Mouse (Mus musculus): Measurements from ENCODE around the gene Zbtb12.
"Not testable (repeated sequence)": the region's sequence is repeated elsewhere in the genome, so short reads cannot be mapped to it uniquely, and the experiment has no call there.

Gene Zbtb12

DNA sequence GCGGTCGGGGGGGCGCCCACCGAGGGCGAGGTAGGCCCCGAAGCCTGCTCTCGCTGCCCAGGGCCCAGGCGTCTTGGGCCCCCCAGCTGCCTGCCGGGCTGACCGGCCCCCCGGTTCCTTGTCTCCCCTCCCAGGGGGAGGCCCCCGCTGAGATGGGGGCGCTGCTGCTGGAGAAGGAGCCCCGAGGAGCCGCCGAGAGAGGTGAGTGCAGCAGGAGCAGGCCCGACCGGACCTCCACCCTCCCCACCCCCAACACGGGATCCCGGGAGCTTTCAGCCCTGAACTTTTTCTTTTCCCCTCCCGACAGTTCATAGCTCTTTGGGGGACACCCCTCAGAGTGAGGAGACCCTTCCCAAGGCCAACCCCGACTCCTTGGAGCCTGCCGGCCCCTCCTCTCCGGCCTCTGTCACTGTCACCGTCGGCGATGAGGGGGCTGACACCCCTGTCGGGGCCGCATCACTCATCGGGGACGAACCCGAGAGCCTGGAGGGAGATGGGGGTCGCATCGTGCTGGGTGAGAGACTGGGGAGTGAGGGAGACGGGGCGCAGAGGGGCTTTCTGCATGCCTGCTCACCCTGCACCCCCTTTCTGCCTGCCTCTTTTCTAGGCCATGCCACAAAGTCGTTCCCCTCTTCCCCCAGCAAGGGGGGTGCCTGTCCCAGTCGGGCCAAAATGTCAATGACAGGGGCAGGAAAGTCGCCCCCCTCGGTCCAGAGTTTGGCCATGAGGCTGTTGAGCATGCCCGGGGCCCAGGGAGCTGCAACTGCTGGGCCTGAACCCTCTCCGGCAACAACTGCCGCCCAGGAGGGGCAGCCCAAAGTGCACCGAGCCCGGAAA is 20.0 kb downstream of the Zbtb12 start:
- in situ Hi-C loops (cut with MboI, MseI) = no loop called here

DNA sequence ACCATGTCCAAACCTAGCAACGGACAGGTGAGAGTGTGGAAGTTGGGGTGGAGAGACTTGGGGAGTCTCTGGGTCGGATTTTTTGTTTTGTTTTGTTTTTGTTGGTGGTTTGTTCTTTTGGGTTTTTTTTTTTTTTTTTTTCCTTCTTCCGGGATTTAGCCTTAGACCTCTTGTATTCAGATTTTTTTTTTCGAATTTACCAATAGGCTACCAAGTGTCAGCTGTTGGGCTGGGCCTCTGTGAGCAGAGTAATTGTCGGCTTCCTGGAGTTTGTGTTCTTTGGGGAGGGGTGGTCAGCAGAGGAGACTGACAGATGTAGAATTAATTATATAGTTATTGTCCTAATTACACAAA is 20.6 kb downstream of the Zbtb12 start:
- in situ Hi-C loops (cut with MboI, MseI) = no loop called here

DNA sequence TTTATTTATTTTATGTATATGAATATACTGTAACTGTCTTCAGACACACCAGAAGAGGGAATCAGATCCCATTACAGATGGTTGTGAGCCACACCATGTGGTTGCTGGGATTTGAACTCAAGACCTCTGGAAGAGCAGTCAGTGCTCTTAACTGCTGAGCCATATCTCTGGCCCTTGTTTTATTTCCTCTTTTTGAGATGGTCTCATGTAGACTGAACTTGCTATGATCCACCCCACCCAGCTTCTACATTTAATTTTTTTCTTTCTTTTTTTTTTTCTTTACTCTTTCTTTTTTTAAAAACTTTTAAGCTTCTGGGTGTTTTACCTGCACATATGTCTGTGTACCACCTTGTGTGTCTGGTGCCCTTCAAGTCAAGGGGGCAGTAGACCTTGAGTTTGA is 21.5 kb downstream of the Zbtb12 start:
- in situ Hi-C loops (cut with MboI, MseI) = not testable (repeated sequence)

DNA sequence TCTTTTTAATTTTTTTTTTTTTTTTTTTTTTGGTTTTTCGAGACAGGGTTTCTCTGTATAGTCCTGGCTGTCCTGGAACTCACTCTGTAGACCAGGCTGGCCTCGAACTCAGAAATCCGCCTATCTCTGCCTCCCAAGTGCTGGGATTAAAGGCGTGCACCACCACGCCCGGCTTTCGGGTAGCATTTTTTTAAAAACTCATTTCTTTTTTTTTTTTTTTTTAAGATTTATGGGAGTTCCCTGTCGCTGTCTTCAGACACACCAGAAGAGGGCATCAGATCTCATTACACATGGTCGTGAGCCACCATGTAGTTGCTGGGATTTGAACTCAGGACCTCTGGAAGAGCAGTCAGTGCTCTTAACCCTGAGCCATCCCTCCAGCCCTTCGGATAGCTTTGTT is 22.7 kb downstream of the Zbtb12 start:
- in situ Hi-C loops (cut with MboI, MseI) = not testable (repeated sequence)

DNA sequence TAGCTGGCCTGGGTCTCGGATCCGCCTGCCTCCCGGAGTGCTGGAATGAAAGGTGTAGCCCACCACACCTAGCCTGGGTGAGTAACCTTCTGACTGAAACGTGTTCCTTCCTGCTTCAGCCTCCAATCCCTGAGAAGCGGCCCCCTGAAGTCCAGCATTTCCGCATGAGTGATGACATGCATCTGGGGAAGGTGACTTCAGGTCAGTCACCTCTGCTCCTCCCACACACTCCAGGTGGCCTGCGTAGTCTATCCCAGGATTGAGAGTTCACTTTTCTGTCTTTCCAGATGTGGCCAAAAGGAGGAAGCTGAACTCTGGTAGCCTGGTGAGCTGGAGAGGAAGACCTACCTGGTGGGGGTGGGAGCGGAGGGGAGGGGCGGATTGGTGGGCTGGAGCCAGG is 23.6 kb downstream of the Zbtb12 start:
- in situ Hi-C loops (cut with MboI, MseI) = no loop called here

DNA sequence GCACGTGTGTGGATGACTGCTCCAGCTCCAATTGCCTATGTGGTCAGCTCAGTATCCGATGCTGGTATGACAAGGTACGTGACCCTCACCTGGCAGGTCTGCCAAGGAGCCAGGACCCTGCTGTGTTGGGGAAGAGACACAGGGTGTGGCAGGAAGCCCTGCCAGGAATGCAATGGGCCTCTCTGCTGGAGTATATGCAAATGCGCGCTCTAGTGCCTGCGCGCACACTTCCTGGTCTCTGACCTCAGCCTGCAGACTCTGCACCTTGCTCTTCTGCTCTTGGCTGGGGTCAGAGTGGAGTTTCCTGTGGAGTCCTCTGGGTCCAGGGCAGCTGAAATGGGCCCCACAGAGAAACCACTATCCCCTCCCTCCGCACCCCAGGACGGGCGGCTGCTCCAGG is 31.7 kb downstream of the Zbtb12 start:
- in situ Hi-C loops (cut with MboI, MseI) = loop anchor here in 1 of 2 experiments (5.0 kb wide), 1 partner anchor 49 kb away; the partner anchor contains the start of gene Cfb

DNA sequence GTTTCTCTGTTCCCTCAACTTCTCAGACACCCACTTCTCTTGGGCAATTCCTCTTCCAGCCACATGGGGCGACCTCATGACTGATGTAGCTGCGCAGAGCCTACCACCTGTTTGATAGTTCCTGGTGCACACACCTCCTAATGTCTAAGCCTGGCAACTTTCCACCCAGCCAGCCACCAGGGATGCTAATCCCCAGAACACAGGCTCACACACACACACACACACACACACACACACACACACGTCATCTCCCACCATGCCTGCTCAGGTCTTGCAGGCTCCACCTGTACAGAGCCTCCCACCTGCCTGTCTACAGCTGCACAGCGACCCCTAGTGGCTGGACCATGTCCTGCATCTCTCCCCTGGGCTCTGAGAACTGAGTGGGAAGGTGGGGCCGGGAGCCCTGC is 32.7 kb downstream of the Zbtb12 start:
- in situ Hi-C loops (cut with MboI, MseI) = loop anchor here in 1 of 2 experiments (5.0 kb wide), 1 partner anchor 50 kb away; the partner anchor contains the start of gene Cfb

DNA sequence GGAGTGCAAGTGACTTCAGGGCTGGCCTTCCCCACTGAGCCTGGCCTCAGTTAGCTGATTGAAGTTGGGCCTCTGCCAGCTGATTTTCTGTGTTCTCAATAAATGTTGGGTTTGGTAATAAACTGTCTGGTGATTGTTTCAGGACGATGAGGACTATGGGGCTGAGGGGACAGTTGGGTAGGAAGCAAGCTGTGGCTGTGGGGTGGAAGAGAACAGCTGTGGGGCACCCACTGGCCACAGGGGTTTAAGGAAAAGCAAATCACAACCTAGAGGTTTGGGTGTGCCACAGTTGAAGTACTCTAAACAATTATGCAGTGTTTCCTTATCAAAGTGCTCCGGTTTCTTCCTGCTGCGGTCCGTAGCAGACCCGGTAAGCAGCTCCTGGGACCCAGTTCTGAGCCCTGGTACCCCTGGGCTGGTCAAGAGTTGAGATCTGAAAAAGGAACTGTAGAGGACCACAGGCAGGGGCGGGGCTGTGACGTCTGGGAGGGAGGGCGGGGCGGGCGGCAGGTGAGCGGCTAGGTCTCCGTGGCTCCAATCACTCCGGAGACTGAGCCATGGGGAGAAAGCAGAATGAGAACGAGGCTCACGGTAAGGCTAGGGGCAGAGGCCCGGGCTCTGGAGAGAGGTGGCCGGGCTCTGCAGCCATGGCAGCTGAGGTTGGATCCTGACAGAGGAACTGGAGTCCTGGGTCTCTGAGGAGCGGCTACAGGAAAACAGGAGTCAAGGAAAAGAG is 34.8 kb downstream of the Zbtb12 start, which contains the start of gene Slc44a4:
Slc44a4 (plus strand) TSS at position 537 of the 736 bp plus-strand sequence.
- in situ Hi-C loops (cut with MboI, MseI) = loop anchor here in 1 of 2 experiments (5.0 kb wide), 1 partner anchor 52 kb away; the partner anchor contains the start of gene Cfb

DNA sequence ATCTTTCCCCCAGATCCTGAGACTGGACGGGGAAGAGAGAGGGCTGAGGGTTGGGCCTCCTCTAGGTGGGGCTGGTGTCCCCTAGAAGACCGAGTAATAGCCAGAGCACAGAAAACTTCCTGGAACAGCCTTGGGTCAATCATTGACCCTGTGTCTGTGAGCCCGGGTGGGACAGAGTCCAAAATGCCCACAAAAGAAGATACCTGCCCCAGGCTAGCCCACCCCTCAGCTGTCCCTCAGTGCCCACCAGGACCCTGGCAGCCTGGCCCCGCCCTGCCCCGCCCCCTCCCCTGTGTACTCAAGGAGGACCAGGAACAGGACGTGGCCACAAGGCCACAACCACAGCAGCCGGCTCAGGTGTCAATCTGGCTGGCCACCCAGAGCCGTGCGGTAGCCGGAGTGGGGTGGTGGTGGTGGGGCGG is 36.1 kb downstream of the Zbtb12 start:
- in situ Hi-C loops (cut with MboI, MseI) = no loop called here

DNA sequence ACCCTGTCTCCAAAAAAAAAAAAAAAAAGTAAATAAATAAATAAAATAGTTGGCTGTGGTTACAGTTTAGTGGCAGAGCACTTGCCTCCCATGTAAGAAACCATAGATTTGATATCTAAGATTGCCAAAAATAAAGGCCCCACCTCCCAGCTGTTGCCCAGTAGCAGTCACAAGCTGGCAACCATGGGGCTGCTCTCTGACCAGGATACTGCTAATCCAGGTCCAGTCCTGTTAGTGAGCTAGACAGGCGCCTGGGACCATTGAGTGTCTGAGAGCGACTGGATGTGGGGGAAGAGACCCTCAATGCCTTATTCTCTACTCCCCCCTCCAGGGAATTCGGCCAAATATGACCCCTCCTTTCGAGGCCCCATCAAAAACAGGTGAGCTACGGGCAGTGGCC is 37.0 kb downstream of the Zbtb12 start:
- in situ Hi-C loops (cut with MboI, MseI) = no loop called here

DNA sequence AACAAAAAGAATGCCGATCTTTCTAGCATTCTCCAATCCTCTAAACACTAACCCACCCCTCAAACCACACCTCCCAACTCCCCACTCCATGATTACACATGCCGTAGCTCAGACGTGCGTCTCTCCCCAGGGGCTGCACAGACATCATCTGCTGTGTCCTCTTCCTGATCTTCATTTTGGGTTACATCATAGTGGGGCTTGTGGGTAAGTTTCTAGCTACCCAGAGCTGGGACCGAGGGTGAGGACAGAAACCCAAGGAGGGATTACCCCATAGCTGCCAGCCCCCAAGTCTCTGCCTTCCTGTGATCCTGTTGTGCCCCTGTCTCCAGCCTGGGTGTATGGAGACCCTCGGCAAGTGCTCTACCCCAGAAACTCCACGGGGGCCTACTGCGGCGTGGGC is 37.9 kb downstream of the Zbtb12 start:
- in situ Hi-C loops (cut with MboI, MseI) = no loop called here

DNA sequence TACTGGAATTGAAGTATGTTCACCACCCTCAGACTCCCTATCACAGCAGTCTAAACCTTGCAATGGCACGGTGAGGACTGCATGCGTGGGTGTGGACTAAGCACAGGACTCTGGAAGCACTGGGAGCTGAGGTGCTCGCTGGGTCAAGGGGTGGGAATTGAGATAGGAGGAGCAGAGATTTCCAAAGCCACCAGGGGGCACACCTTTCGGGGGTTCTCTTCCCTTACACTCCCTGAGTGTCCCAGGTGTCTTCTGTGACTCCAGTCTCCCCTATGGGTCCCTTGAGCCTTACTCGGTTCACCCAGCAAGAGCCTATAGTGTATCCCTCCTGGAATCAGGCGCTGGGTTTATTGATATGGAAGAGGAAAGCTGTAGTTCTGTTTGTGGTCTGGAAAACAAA is 43.7 kb downstream of the Zbtb12 start:
- in situ Hi-C loops (cut with MboI, MseI) = no loop called here

DNA sequence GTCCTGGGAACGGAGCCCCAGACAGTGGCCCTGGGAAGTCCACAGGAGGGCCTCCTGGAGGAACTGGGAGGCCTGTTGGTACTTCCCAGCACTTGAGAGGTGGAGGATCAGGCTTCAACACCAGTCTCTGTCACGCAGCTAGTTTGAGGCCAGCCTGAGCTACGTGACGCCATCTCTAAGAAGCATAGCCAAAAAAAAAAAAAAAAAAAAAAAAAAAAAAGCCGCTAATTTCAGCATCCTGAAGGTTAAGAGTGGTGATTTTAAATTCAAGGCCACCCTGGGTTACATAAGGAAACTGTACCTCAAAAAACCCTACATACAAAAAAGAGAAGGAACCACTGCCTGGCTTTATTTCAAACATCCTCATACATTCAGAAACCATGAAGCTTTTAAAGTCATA is 45.0 kb downstream of the Zbtb12 start:
- in situ Hi-C loops (cut with MboI, MseI) = no loop called here

DNA sequence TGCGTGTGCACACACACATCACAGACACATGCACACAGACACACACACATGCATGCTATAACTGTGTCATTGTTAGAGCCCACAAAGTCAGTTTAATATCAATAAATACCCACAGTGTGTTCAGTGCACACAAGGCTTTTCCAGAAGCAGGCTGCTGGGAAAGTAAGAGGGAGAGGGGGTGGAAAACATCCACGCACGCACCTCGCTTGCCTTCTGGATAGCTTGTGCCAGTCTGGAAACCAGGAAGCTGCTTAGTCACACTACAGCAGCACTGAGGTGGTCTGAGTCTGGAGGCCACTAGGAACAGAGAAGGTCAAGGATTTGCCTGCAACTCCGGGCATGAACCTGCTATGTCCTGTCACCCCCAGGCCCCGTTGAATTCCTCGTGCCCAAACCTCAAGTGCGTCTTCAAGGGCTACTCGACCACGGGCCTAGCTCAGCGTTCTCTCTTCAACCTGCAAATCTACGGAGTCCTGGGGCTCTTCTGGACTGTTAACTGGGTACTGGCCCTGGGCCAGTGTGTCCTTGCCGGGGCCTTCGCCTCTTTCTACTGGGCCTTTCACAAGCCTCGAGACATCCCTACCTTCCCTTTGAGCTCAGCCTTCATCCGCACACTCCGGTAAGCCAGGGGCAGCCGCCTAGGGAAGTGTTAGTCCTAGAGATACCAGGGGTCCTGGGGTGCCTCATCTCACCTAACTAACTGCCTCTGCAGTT is 48.2 kb downstream of the Zbtb12 start:
- in situ Hi-C loops (cut with MboI, MseI) = no loop called here

DNA sequence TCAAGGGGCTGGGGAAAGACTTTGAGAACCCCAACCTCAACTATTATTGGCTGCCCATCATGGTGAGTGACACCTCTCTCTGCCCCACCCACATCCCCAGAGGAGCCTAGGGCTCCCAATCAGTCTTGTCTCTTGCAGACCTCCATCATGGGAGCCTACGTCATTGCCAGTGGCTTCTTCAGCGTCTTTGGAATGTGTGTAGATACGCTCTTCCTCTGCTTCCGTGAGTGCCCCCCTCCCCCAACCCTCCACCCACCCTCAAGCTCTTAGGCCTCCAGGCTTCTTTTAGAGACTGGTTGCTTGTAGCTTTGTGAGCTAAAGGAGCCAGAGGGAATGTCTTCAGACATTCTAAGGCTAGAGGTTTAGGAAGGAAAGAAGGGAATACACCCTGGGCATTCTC is 49.6 kb downstream of the Zbtb12 start:
- in situ Hi-C loops (cut with MboI, MseI) = no loop called here

DNA sequence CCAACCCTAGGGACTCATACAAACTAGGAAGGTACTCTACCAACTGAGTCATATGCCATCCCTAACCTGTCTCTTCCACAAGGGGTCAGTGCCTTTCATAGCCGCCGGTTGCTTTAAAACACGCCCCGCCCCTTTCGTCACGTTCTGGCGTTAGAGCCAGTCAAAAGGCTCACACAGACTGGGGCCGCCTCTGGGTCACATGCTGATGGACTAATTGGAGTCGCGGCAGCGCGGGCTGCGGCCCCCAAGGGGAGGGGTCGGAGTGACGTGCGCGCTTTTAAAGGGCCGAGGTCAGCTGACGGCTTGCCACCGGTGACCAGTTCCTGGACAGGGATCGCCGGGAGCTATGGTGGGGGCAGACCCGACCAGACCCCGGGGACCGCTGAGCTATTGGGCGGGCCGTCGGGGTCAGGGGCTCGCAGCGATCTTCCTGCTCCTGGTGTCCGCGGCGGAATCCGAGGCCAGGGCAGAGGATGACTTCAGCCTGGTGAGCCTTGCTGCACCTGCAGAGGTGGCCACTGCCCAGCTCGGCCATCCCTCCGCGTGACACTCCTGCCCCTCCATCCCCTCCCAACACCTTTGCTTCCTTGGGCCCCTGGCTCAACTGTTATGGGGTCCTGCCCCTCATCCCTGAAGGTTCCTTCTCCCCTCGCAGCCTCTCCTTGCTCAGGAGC is 51.9 kb downstream of the Zbtb12 start, which contains the start of gene Neu1:
Neu1 (plus strand) TSS at position 193 of the 674 bp plus-strand sequence.
- in situ Hi-C loops (cut with MboI, MseI) = loop anchor here in 1 of 2 experiments (10.0 kb wide), 1 partner anchor 1924 kb away; no protein-coding TSS in a partner anchor

DNA sequence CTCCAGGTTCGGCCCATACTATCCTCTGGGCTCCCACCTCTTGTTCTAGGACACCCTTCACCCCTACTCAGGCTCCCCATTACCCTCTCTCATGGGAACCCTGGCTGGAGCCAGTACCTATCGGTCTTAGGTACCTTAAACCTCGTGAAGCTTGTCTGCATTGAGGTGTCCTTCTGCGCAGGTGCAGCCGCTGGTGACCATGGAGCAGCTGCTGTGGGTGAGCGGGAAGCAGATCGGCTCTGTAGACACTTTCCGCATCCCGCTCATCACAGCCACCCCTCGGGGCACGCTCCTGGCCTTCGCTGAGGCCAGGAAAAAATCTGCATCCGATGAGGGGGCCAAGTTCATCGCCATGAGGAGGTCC is 52.4 kb downstream of the Zbtb12 start:
- in situ Hi-C loops (cut with MboI, MseI) = loop anchor here in 1 of 2 experiments (10.0 kb wide), 1 partner anchor 1923 kb away; no protein-coding TSS in a partner anchor

DNA sequence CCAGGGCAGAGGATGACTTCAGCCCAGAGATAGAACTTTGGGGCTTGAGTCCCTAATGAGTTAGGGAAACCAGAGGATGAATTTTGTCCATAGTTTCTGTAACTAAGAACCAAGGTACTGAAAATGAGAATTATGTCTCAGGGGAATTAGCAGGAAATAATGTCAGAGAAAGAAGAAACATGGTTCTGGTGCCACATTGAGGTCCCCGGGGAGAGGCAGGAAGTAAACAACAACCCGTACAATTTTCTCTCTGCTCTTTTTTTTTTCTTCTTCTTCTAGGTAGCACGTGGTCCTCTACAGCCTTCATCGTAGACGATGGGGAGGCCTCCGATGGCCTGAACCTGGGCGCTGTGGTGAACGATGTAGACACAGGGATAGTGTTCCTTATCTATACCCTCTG is 53.0 kb downstream of the Zbtb12 start:
- in situ Hi-C loops (cut with MboI, MseI) = loop anchor here in 1 of 2 experiments (10.0 kb wide), 1 partner anchor 1923 kb away; no protein-coding TSS in a partner anchor

DNA sequence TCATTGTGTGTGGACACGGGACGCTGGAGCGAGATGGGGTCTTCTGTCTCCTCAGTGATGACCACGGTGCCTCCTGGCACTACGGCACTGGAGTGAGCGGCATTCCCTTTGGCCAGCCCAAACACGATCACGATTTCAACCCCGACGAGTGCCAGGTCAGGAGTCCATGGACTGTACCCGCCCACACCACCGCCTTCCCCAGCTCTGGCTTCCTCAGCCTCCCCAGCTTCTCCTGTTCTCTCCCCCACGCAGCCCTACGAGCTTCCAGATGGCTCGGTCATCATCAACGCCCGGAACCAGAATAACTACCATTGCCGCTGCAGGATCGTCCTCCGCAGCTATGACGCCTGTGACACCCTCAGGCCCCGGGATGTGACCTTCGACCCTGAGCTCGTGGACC is 54.7 kb downstream of the Zbtb12 start:
- in situ Hi-C loops (cut with MboI, MseI) = loop anchor here in 1 of 2 experiments (10.0 kb wide), 1 partner anchor 1921 kb away; no protein-coding TSS in a partner anchor

DNA sequence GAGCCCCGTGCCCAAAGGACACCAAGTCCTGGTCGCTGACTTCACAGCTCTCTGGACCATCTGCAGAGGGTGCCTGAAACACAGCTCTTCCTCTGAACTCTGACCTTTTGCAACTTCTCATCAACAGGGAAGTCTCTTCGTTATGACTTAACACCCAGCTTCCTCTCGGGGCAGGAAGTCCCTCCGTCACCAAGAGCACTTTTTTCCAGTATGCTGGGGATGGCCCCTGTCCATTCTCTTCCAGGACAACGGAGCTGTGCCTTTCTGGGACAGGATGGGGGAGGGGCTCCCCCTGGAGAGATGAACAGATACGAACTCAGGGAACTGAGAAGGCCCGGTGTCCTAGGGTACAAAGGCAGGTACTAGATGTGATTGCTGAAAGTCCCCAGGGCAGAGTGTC is 55.5 kb downstream of the Zbtb12 start:
- in situ Hi-C loops (cut with MboI, MseI) = loop anchor here in 1 of 2 experiments (10.0 kb wide), 1 partner anchor 1920 kb away; no protein-coding TSS in a partner anchor

Measured in T-helper 17 cell (primary cell).